Mouse (Mus musculus) myocyte (in vitro differentiated cells): ENCODE measurements around the gene Acox2.

Source experiments
- CEBPB ChIP-seq: IDR thresholded peaks from 2 replicates; pipeline ENCODE4 v1.6.1; 2011; ENCODE audit warnings: mild to moderate bottlenecking, moderate library complexity; ENCODE audit not compliant: poor library complexity, insufficient read depth, severe bottlenecking
- E2F4 ChIP-seq: IDR thresholded peaks from one replicate; pipeline ENCODE4 v1.6.1; 2011; ENCODE audit warnings: mild to moderate bottlenecking, control low read depth, moderate library complexity; ENCODE audit not compliant: insufficient read depth
- MAX ChIP-seq: IDR thresholded peaks from one replicate; pipeline ENCODE4 v1.6.1; 2011; ENCODE audit warnings: low read depth, mild to moderate bottlenecking, control low read depth
- MYOD1 ChIP-seq, 3 experiments: IDR thresholded peaks; one replicate each; pipeline ENCODE4 v1.6.1; 2011; ENCODE audit warnings: control low read depth in 2 of 3, low read depth in 2 of 3, mild to moderate bottlenecking in 2 of 3, moderate library complexity in 1 of 3; ENCODE audit not compliant: insufficient read length in 2 of 3, control insufficient read depth in 1 of 3
- MYOG ChIP-seq, 3 experiments: IDR thresholded peaks; one replicate each; pipeline ENCODE4 v1.6.1; 2011; ENCODE audit warnings: control low read depth in 2 of 3, low read depth in 2 of 3, mild to moderate bottlenecking in 2 of 3; ENCODE audit not compliant: insufficient read length in 2 of 3, control insufficient read depth in 1 of 3, insufficient read depth in 1 of 3
- POLR2A ChIP-seq: IDR thresholded peaks from one replicate; pipeline ENCODE4 v1.6.1; 2011; ENCODE audit warnings: low read depth, mild to moderate bottlenecking, control low read depth, moderate library complexity; ENCODE audit not compliant: insufficient read length
- POLR2AphosphoS2 ChIP-seq: IDR thresholded peaks from one replicate; pipeline ENCODE4 v1.6.1; 2011; ENCODE audit warnings: low read depth, control low read depth; ENCODE audit not compliant: insufficient read length
- REST ChIP-seq: IDR thresholded peaks from one replicate; pipeline ENCODE4 v1.6.1; 2011; ENCODE audit warnings: mild to moderate bottlenecking, control low read depth, moderate library complexity; ENCODE audit not compliant: insufficient read depth, insufficient read length
- SRF ChIP-seq: IDR thresholded peaks from one replicate; pipeline ENCODE4 v1.6.1; 2011; ENCODE audit warnings: low read depth; ENCODE audit not compliant: control insufficient read depth, insufficient read length
- TCF12 ChIP-seq: IDR thresholded peaks from one replicate; pipeline ENCODE4 v1.6.1; 2011; ENCODE audit warnings: mild to moderate bottlenecking, control low read depth; ENCODE audit not compliant: poor library complexity, insufficient read depth, severe bottlenecking
- TCF3 ChIP-seq: IDR thresholded peaks from one replicate; pipeline ENCODE4 v1.6.1; 2011; ENCODE audit warnings: low read depth, control low read depth; ENCODE audit not compliant: insufficient read length
- USF1 ChIP-seq: IDR thresholded peaks from one replicate; pipeline ENCODE4 v1.6.1; 2011; ENCODE audit warnings: low read depth, mild to moderate bottlenecking, control low read depth, moderate library complexity

- TF ChIP-seq POLR2A (no peak), TCF12 (no peak), E2F4 (no peak), POLR2AphosphoS2 (no peak), CEBPB (no peak), TCF3 (no peak), MYOG (IDR thresholded peaks at IDR 0.05; ENCODE audit: control insufficient read depth in 1 of 3, insufficient read depth in 1 of 3, insufficient read length in 2 of 3, low read depth in 2 of 3) (no peak), MAX (no peak), SRF (no peak), USF1 (no peak), MYOD1 (IDR thresholded peaks at IDR 0.05; ENCODE audit: control insufficient read depth in 1 of 3, insufficient read length in 2 of 3, low read depth in 2 of 3) (no peak), REST (no peak)
Measured at GRCm38 (mm10) chr14:8218238-8218637, 40.9 kb downstream of the Acox2 start.
